In the genomic region with DNA sequence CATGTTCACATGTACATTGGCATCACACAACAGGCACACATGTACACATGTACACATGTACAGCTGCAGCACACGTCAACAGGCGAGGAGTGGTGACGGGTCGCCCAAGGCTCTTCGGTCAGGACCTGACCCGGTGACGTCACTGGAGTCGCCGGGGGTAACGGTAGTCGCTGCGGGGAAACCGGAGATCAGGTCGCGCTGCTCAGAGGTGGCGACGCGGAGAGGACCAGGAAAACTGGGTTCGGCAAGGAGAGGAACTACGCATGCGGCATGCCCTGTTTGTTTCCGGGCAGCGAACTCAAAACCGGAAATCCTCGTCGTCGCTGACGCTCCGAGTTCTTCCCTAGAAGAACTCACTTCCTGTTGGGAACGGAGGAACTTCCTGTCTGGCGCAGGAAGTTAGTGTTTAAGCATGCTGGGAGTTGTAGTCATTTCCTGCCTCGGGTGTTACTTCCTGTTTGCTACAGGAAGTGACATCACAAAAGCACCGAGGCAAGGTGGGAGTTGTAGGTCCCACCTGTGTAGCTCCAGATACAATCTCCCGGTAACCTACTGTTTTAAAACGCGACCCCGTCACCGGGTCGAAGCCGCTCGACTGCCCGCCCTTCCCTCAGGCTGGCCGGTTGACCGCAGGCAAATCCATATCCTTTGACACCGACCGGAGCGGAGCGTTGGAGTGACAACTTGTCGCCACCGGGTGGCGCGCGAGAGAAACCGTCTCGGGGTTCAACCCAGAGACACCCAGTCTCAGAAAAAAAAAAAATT, we compare ENCODE assay signal across 8 mouse cellular contexts.
A peak's percentile ranks its signal among the peaks of the same experiment; 100 is the strongest.
DNase-seq lines count a peak whose midpoint lies in the region; ATAC-seq lines count a peak whose summit lies in the region.

No protein-coding gene starts in this region.

- peak; percentile 99 for DNase-seq in ES-CJ7 (ENCODE audit: low read depth, low spot score)
- DNase-seq in cerebellum, adult 11 months: peak; percentile 89
- peak; percentile 100 for DNase-seq in forebrain, embryonic 14.5 days (ENCODE audit: low spot score)
- DNase-seq in heart, postnatal 14 days: peak; percentile 89 to 90
- DNase-seq in layer of hippocampus, adult 11-12 months (ENCODE audit: low spot score): peak; percentile 90
- DNase-seq in lung, adult 18-20 months: peak; percentile 91 to 94
- DNase-seq in testis, postnatal 14 days (ENCODE audit: low spot score): peak; percentile 93

- H3K9ac ChIP-seq in forebrain, embryonic 14.5 days (ENCODE audit: low read length): peak overlapping the region; percentile 68
- H3K9ac ChIP-seq in neural tube, embryonic 15.5 days (replicated peaks): peak overlapping the region; percentile 80

- no peaks in the 10 kb centered on the region for H3K4me1 ChIP-seq in forebrain, embryonic 14.5 days (ENCODE audit: control insufficient read depth, insufficient read depth, low read length)
- peaks cover 14% of the 10 kb centered on the region for H3K4me1 ChIP-seq in neural tube, embryonic 15.5 days

- intact Hi-C loops in heart, postnatal 14 days (cut with DNase I): loop anchor here (1.0 to 5.0 kb wide), 2 partner anchors 32 to 127 kb away; no protein-coding TSS in a partner anchor

- H3K4me3 ChIP-seq in forebrain, embryonic 14.5 days (ENCODE audit: low read depth, low read length): peak overlapping the region; percentile 63
- H3K4me3 ChIP-seq in neural tube, embryonic 15.5 days (replicated peaks): peak overlapping the region; percentile 87

- under 1% methylated on average over 55 of the region's 55 CpGs for WGBS in forebrain, embryonic 14.5 days
- under 1% methylated on average over 55 of the region's 55 CpGs for WGBS in neural tube, embryonic 15.5 days

- no peaks in the 10 kb centered on the region for H3K9me3 ChIP-seq in forebrain, embryonic 14.5 days (replicated peaks; ENCODE audit: control insufficient read depth, low read length)
- no peaks in the 10 kb centered on the region for H3K9me3 ChIP-seq in neural tube, embryonic 15.5 days (replicated peaks)

- no peaks in the 10 kb centered on the region for H3K27me3 ChIP-seq in forebrain, embryonic 14.5 days (replicated peaks; ENCODE audit: control insufficient read depth, insufficient read depth, low read length)
- no peaks in the 10 kb centered on the region for H3K27me3 ChIP-seq in neural tube, embryonic 15.5 days (replicated peaks)

- ATAC-seq in forebrain, embryonic 14.5 days: peak; percentile 99
- ATAC-seq in neural tube, embryonic 15.5 days (ENCODE audit: low FRiP score): peak; percentile 99

- H3K4me2 ChIP-seq in forebrain, embryonic 14.5 days (ENCODE audit: low read length): peak overlapping the region; percentile 71
- H3K4me2 ChIP-seq in neural tube, embryonic 15.5 days: peak overlapping the region; percentile 87

- no peaks in the 10 kb centered on the region for H3K36me3 ChIP-seq in forebrain, embryonic 14.5 days (ENCODE audit: control insufficient read depth, insufficient read depth, low read length)
- no peaks in the 10 kb centered on the region for H3K36me3 ChIP-seq in neural tube, embryonic 15.5 days

- peak overlapping the region; percentile 82 for H3K27ac ChIP-seq in forebrain, embryonic 14.5 days (ENCODE audit: low read depth, low read length)
- peak overlapping the region; percentile 92 for H3K27ac ChIP-seq in neural tube, embryonic 15.5 days (replicated peaks)

Comparison
In these comparisons a context has a peak if more than half of its experiments do, and no peak if none do; other contexts are left out.
1. Peak in every context shown above with its lines: DNase-seq, ATAC-seq, H3K4me3 ChIP-seq and H3K27ac ChIP-seq.